Mouse (Mus musculus) erythroblast, embryonic 14.5 days (primary cell): Measurements from ENCODE around the gene Olfr1441. TPM values are rescaled to one million over a fixed set of nuclear protein-coding genes. Genes with fewer than 3 reads are reported as not detected.

Experiments
- H3K27me3 ChIP-seq: 2 replicates; pipeline ENCODE4 v1.6.1; 2012; ENCODE audit warnings: inconsistent platforms; ENCODE audit not compliant: control insufficient read depth
- H3K36me3 ChIP-seq: 2 replicates; pipeline ENCODE4 v1.6.1; 2012; ENCODE audit warnings: mild to moderate bottlenecking, inconsistent platforms; ENCODE audit not compliant: control insufficient read depth
- H3K4me1 ChIP-seq: 2 replicates; pipeline ENCODE4 v1.6.1; 2012; ENCODE audit warnings: inconsistent platforms; ENCODE audit not compliant: control insufficient read depth
- H3K4me3 ChIP-seq: replicated peaks from 2 replicates; pipeline ENCODE3; 2012; ENCODE audit warnings: moderate library complexity, mild to moderate bottlenecking, inconsistent platforms
- H3K9me3 ChIP-seq: 2 replicates; pipeline ENCODE4 v1.6.1; 2012; ENCODE audit warnings: low read length, inconsistent platforms, mixed read lengths; ENCODE audit not compliant: control insufficient read depth
- GATA1 ChIP-seq: IDR thresholded peaks from 2 replicates; pipeline ENCODE4 v1.6.1; 2012; ENCODE audit warnings: low read length, inconsistent platforms, mixed read lengths
- TAL1 ChIP-seq: IDR thresholded peaks from 3 replicates; pipeline ENCODE4 v1.6.1; 2012; ENCODE audit warnings: low read length, inconsistent platforms, mixed read lengths
- polyA plus RNA-seq: library from polyadenylated mRNA; stranded (reverse); fragments of >175 nt; gene quantifications from 2 replicates; pipeline ENCODE4 v1.2.3, GENCODE M21; 2012

Olfr1441 gene
- polyA plus RNA-seq, 1 experiment, result not detected

DNA sequence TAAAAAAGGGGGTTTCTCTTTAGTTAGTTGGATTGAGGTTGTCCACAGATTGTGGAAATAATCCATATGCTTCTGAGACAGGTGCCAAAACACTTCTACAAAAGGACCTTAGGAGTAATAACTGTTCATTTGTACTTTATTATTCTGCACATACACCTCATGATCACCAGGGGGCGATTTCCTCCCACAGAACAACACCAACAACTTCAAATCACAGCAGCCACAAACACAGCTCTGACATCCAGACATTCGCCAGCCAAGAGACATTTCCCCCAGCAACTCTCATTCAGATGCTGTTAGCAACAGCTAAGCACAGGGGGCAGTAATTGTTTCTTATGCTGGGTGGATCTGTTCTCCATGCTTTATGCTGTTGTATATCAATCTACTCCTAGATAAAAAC lies 15.8 kb downstream of the Olfr1441 start:
- no peaks in the 10 kb centered on the region for H3K9me3 ChIP-seq
- TF ChIP-seq GATA1 (no peak), TAL1 (no peak)
- H3K36me3 ChIP-seq, result no peaks in the 10 kb centered on the region
- H3K27me3 ChIP-seq, result no peaks in the 10 kb centered on the region
- no peak overlapping the region for H3K4me3 ChIP-seq
- H3K4me1 ChIP-seq, result no peaks in the 10 kb centered on the region

DNA sequence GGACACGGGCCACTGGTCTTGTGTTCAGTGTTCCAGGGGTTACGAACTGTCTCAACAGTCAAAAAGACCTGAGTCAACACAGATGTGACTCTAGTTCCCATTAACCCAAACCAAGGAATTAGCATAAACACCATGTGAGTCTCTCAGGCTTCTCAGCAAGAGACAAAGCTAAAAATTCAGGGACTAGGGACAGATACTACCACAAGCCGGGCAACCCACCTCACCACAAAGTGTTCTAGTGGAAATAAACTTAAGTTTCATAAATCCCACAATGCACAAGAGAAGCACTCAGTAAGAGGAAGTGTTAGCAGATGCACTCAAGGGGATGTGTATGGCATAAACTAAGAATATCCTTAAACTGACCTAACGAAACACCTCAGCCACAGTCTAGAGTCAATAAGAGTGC lies 17.8 kb downstream of the Olfr1441 start:
- Histone ChIP-seq H3K4me1 (no peaks in the 10 kb centered on the region), H3K36me3 (no peaks in the 10 kb centered on the region), H3K4me3 (no peak overlapping the region), H3K27me3 (no peaks in the 10 kb centered on the region), H3K9me3 (no peaks in the 10 kb centered on the region)
- no peak for TF ChIP-seq GATA1
- TF ChIP-seq TAL1, result no peak

DNA sequence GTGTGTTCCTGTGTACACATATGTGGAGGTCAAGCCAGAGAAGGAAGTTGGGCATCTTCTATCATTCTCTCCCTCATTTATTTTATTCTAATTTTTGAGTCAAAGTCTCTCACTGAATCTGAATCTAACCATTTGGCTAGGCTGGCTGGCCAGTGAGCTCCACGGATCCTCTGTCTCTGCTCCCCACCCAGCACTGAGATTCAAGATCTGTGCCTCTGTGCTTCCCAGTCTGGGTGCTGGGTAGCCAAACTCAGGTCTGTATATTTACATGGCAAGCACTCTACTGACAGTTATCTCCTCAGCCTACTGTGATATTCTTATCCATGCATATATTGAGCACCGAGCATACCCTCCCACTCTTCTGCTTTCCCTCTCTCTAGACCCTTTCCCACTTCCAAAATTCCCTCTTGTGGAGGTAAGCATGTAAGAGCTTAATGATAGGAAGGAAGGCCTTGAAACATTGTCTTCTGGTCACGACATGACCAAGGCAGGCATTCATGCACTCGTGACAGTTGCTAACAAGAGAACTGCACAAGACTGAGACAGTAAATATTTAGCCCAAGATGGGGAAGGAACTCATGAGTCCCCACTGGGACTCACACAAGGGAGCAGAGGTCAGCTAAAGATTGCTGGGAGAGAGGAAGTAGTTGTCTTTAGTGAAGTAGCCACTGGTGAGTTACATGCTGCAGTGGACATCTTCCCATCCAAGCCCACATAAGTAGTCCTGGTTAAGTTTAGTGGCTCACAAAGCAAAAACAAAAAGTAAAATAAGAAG lies 18.7 kb downstream of the Olfr1441 start:
- Histone ChIP-seq H3K36me3 (no peaks in the 10 kb centered on the region), H3K9me3 (no peaks in the 10 kb centered on the region), H3K27me3 (no peaks in the 10 kb centered on the region), H3K4me3 (no peak overlapping the region), H3K4me1 (no peaks in the 10 kb centered on the region)
- TF ChIP-seq GATA1 (no peak), TAL1 (no peak)

DNA sequence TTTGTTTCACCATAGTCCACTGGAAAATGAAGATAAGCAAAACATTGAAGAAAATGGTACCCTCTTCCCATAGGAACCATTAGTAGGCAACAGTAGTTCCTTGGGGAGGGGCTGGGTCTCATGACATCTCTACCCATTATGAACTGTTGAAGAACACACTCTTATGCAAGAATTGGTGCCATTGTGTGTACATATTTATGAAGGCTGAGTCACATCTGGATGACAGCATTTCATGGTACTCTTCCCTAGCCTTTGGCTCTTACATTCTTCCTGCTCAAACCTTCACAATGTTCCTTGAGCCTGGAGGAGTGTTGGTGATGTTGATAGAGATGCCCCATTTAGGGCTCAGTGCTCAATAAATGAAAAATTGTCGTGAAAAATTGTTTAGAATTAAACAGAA lies 22.3 kb downstream of the Olfr1441 start:
- Histone ChIP-seq H3K36me3 (no peaks in the 10 kb centered on the region), H3K4me1 (no peaks in the 10 kb centered on the region), H3K4me3 (no peak overlapping the region), H3K27me3 (no peaks in the 10 kb centered on the region), H3K9me3 (no peaks in the 10 kb centered on the region)
- TF ChIP-seq TAL1 (no peak), GATA1 (no peak)

DNA sequence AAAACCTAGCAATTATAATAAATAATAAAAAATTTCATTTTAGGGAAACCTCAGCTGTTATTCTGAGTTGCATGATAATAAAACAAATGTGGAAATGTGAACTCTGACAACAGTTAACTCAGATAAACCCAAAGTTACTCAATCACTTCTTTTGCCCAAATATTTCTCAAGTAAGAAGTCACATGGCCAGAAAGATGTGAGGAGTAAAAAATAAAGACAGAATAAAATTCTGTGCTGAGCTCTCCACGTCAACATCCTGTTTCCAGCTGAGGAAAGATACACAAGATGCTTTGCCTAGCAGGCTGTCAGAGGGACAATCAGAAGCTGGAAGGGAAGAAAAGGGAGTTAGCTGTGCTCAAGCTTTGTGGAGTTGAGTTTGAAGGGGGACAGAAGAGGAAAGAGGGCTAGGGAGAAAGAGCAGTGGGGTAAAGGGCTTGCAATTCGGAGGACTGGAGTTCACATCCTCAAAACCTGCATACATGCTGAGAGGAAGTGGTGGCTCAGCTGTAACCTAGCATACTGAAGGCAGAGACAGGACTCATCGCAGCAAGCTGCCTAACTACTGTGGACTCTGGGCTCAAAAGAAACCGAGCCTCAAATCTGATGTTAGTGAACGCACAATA lies 23.0 kb downstream of the Olfr1441 start:
- TF ChIP-seq GATA1, result no peak
- no peak for TF ChIP-seq TAL1
- Histone ChIP-seq H3K27me3 (no peaks in the 10 kb centered on the region), H3K36me3 (no peaks in the 10 kb centered on the region), H3K4me3 (no peak overlapping the region), H3K9me3 (no peaks in the 10 kb centered on the region), H3K4me1 (no peaks in the 10 kb centered on the region)

DNA sequence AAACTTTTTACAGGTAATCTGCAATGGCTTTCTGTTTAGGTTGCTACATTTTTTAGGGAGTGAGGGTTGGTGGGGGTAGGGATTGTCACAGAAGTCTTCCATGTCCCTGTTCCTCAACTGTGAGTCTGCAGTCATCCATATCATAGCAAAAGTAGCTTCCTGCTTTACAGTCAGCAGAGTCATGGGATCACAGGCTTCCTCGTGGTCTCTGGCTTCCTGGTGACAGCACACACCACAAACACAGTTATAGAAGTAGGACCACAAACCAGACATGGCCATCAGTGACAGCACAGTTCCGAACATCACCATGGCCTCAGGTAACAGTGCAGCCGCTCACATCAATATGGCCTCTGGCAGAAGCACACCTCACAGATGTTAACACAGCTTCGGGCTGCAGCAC lies 25.3 kb downstream of the Olfr1441 start:
- Histone ChIP-seq H3K36me3 (no peaks in the 10 kb centered on the region), H3K27me3 (no peaks in the 10 kb centered on the region), H3K9me3 (no peaks in the 10 kb centered on the region), H3K4me3 (no peak overlapping the region), H3K4me1 (no peaks in the 10 kb centered on the region)
- TF ChIP-seq TAL1 (no peak), GATA1 (no peak)

DNA sequence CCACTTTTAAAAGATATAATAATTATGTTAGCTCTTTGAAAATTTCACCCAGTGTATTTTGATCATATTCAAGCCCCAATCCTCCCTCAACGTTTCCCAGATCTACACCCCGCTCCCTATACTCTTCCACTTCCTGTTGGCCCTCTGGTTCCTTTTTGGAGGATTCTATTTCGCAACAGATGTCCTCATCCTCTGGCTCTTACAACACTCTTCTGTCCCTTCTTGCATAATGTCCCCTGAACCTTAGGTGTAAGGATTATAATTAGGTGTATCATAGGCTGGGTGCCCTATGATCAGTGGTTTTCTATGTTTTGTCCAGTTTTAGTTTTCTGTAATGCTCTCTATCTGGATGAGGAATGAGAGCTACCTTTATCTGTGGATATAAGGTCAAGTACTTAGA lies 27.8 kb downstream of the Olfr1441 start:
- no peaks in the 10 kb centered on the region for H3K27me3 ChIP-seq
- no peaks in the 10 kb centered on the region for H3K9me3 ChIP-seq
- no peak for TF ChIP-seq GATA1
- no peak for TF ChIP-seq TAL1
- no peaks in the 10 kb centered on the region for H3K4me1 ChIP-seq
- H3K36me3 ChIP-seq, result no peaks in the 10 kb centered on the region
- H3K4me3 ChIP-seq, result no peak overlapping the region

DNA sequence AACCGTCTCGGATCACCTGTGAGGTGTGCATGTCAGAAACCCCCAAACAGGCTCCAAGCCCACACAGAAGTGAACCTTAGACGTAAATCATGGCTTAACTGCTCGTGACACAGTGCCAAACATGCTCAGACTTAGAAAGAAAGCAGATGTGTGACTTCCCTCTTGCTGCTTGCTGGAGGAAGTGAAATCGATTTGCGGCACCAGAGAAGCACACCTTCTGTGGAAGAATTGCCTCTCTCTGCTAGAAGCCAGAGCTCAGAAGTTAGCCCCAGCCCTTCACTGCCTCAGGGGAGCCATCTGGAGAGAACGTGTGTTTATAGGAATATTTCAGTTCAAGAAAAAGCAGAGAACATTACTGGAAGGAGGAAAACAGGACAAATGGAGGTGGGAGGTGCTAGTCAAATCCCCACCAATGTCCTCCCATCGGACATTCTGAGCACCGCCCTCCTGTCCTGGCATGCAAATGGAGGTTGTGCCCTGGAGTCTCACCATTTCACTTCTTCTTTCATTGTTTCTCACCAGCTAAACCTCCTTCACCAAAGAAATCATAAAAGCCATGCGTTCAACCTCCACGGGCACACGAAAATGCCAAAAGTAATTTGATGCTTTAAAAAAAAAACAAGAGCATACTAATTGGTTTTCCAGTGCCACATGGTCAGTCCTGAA lies 40.3 kb downstream of the Olfr1441 start:
- Histone ChIP-seq H3K9me3 (no peaks in the 10 kb centered on the region), H3K4me1 (no peaks in the 10 kb centered on the region), H3K4me3 (no peak overlapping the region), H3K36me3 (no peaks in the 10 kb centered on the region), H3K27me3 (no peaks in the 10 kb centered on the region)
- no peak for TF ChIP-seq TAL1
- TF ChIP-seq GATA1, result no peak

DNA sequence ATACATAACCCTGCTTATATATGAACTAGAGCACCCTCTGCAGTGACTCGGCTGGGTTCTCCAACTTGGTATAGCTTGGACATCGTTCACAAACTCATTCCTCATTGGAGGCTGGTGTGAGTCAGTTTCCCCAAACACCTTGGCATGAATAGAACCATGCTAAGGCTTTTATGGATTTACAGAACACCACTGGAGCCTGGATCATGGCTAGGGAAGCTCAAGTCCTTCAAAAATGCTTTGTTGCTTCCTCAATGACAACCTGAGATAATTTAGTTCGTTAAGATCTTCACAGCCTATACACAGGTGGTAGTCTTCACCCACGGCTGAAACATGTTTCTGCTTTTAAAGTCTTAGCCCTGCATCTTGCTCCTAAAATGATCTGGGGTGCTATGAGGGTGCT lies 42.3 kb downstream of the Olfr1441 start:
- H3K4me1 ChIP-seq, result no peaks in the 10 kb centered on the region
- no peaks in the 10 kb centered on the region for H3K36me3 ChIP-seq
- no peaks in the 10 kb centered on the region for H3K27me3 ChIP-seq
- H3K4me3 ChIP-seq, result no peak overlapping the region
- TF ChIP-seq GATA1, result no peak
- no peak for TF ChIP-seq TAL1
- no peaks in the 10 kb centered on the region for H3K9me3 ChIP-seq
